Mouse (Mus musculus) regulatory T cell (primary cell): ENCODE results near the gene Cwc22.

Experiments used
- in situ Hi-C: fragments of 300-600 bp; cut with MboI, MseI; formaldehyde crosslinking; loops from one replicate; pipeline ENCODE4 v1.15.1; 2025; ENCODE audit warnings: high pct_unique_total_duplicates

The Cwc22 gene

DNA sequence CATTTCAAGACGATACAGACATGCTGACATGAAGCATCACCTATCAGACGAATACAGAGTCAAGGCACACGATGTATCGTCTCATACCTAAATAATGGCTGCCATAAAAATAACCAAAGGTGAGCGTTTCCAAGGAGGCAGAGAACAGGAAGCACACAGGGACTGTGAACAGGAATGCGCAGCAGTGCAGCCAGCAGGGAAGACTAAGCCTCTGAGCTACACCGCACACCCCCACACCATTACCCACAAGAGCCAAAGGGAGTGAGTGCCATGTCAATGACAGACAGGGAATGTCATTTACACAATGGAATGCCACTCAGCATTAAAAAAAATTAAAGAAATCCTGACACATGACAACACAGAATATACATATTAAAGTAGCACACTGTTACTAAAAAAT is 19.7 kb downstream of the Cwc22 start:
- in situ Hi-C loops, result loop anchor here (5.0 to 10.0 kb wide), 2 partner anchors 56 to 1232 kb away; no protein-coding TSS in a partner anchor

DNA sequence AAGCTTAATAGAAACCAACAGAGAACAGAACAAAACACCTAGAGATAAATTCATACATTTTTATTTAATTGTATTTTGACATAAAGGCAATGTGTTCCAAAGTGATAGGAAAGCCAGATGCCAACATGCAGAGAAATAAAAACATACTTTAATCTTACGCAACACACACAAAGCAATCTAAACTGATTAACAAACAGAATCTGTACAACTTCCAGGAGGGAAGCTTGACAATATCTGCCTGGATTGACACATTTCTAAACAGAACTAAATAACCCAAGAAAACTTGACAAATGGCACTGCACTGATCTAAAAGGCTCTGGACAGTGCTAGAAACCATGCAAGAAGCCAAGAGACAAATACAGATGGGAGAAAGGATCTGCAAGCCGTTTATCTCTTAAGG is 20.2 kb downstream of the Cwc22 start:
- in situ Hi-C loops, result loop anchor here (5.0 to 10.0 kb wide), 2 partner anchors 56 to 1231 kb away; no protein-coding TSS in a partner anchor

DNA sequence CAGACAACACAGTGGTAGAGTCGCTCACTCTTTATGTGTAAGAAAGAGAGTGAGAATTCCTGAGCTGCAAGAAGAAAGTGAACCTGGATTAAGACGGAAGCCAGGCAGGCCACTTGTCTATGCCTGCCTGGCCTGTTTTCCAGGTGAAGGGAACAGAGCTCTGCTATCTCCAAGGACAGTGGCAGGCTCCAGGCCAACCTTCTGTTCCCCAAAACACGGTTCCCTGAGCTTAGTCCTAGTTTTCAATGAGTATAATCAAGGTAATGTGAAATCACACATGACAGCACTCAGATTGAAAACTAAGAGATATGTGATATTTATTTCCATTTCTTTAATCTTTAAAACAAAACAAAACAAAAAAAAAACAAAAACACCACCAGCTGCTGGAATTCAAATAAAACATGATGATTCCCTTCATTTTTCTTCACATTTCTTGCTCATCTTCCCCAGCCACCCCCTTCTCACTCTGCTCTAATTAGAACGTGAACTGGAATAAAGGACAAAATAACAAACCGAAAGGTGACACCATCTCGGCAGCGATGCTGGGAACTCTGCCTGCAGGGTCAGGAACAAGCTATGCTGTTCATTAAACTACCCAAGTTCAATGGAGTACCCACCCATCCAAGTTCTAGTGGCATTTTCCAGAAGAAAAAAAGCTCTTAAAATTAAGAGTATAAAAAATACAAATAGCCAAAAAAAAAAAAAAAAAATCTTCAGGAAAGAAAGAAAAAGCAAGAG is 20.8 kb downstream of the Cwc22 start:
- in situ Hi-C loops, result loop anchor here (5.0 to 10.0 kb wide), 2 partner anchors 57 to 1231 kb away; no protein-coding TSS in a partner anchor

DNA sequence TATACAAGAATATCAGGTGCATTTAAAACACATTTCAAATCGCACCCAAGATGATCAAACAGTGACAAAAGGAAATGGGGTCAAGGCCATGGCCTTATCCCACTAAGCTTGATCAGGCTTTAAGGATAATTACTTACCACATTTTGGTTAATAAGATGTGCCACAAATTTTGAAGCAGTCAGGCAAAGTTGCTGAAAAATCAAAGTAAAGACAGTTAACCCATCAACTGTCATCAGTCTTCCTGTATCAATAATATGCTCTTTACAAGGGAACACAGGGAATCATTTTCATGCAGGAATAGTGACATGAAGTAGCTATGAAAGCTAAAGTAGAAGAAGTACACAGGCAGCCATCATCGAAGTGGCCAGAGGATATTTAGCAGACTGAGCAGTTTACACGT is 22.2 kb downstream of the Cwc22 start:
- in situ Hi-C loops, result loop anchor here (10.0 to 25.0 kb wide), 3 partner anchors 1229 to 1537 kb away; no protein-coding TSS in a partner anchor

DNA sequence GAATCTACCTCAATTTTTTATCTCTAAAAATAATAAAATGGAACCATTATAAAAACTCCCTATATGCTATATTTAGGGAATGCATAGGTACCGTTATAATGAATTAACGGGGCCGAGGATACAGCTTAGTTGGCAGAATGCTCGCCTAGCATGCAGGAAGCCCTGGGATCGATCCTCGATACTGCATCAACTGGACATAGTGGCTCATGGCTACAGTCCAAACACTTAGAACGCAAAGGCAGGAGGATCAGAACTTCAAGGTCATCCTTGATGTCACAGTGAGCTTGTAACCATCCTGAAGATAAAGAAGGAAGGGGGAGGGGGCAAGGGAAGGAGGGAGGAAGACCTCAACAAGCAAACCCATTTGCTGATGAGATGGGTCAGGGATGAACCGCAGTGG is 23.0 kb downstream of the Cwc22 start:
- in situ Hi-C loops, result loop anchor here (10.0 to 25.0 kb wide), 3 partner anchors 1228 to 1536 kb away; no protein-coding TSS in a partner anchor

GRCm38 (mm10) chr2:77921307-77921706 is 24.9 kb downstream of the Cwc22 start:
- in situ Hi-C loops, result loop anchor here (10.0 to 25.0 kb wide), 3 partner anchors 1227 to 1534 kb away; no protein-coding TSS in a partner anchor

DNA sequence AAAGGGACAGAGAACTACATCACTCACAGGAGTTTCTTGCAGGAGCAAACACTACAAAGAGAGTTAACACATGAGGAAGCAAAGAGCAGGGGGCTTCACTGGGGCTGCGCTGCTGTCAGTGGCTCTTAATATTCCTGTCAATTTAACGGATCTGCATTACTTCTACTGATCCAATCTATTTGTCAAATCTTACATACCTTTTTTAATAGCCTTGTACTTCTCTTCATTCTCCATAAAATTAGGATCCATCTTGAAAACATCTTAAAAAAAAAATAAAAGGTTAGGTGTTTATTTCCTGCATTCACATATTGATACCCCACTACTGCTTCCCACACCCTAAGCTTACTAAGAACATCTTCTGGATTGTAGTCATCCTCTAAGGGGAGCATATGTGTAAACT is 25.6 kb downstream of the Cwc22 start:
- in situ Hi-C loops, result loop anchor here (10.0 to 25.0 kb wide), 3 partner anchors 1226 to 1533 kb away; no protein-coding TSS in a partner anchor

GRCm38 (mm10) chr2:77918474-77918873 is 27.7 kb downstream of the Cwc22 start:
- in situ Hi-C loops, result loop anchor here (10.0 to 25.0 kb wide), 3 partner anchors 946 to 1531 kb away; partner anchors contain the start of gene Ube2e3

DNA sequence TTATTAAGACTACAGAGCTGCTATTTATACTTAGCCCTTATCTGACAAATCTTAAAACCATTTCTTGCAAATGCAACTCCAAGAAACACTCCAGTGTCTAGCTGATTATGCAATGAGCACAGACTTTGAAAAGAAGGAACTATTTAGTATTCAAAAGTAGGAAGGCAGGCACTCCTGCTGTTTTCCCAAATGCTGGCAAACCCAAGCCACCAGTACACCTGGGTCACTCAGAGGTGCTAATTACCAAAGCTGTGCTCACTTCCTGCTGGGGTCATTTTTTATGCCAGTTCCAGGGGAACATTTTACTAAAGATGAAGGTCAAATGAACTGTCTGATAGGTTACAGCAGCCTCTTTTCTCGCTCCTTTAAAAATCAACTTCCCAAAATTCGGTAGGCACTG is 28.2 kb downstream of the Cwc22 start:
- in situ Hi-C loops, result loop anchor here (10.0 to 25.0 kb wide), 3 partner anchors 947 to 1531 kb away; partner anchors contain the start of gene Ube2e3

- in situ Hi-C loops, result loop anchor here (10.0 to 25.0 kb wide), 3 partner anchors 947 to 1530 kb away; partner anchors contain the start of gene Ube2e3
These were observed 28.8 kb downstream of the Cwc22 start for GRCm38 (mm10) chr2:77917360-77917734.

- in situ Hi-C loops, result loop anchor here (10.0 to 25.0 kb wide), 3 partner anchors 948 to 1529 kb away; partner anchors contain the start of gene Ube2e3
These were observed 29.4 kb downstream of the Cwc22 start for GRCm38 (mm10) chr2:77916586-77917359.

- in situ Hi-C loops, result loop anchor here (10.0 to 25.0 kb wide), 3 partner anchors 950 to 1528 kb away; partner anchors contain the start of gene Ube2e3
These were observed 31.0 kb downstream of the Cwc22 start for GRCm38 (mm10) chr2:77915187-77915586.

DNA sequence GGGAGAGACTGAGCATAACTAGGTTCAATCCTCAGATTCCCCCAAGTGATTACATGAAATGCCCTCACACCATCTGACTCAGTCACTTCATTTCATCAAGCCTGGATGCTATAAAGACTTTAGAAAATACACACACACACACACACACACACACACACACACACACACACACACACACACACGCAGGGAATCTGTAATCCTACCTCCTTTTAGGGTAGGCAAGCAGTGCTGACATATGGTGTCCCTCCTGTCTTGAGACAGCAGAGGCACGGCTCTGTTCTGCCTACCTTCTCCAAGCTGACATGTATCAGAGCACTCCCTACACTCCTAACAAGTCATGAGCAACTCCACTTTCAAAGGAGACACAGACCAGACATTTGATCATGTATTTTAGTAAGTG is 32.5 kb downstream of the Cwc22 start:
- in situ Hi-C loops, result loop anchor here (10.0 to 25.0 kb wide), 3 partner anchors 951 to 1526 kb away; partner anchors contain the start of gene Ube2e3

DNA sequence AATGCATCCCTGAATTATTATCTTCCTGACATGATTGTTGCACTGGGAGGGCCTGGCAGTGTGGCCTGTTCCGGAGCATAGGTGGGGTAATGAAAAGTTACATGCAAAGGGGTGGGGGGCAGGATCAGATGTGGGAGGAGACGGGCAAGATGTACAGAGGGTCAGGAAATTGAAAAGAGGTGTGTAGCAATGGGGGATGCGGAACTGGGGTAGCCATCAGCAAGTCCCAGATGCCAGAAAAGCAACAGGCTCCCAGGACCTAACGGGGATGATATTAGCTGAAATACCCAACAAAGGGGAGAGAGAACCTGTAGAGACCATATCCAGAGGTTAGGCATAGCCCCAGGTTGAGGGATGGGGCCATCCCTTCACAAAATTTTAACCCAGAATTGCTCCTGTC is 34.0 kb downstream of the Cwc22 start:
- in situ Hi-C loops, result loop anchor here (10.0 to 25.0 kb wide), 3 partner anchors 953 to 1525 kb away; partner anchors contain the start of gene Ube2e3

GRCm38 (mm10) chr2:77911452-77911851 is 34.7 kb downstream of the Cwc22 start:
- in situ Hi-C loops, result loop anchor here (10.0 to 25.0 kb wide), 3 partner anchors 953 to 1524 kb away; partner anchors contain the start of gene Ube2e3

DNA sequence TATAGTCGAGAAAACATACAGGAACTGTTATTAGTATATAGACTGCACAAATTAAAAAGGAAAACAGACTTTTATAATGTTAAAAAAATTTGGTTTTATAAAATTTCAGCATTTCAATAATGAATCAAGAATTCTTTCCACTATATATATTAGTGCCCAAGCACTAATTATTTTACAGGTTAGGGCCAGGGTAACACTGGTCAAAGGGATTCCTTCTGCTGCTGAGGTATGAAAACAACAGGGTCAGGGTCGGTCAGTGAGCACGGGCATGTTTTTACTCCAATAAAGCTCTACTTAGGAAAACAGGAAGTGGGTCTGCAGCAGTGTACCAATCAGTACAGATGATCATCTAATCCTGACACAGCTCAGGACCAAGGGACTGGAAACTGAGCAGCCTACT is 36.0 kb downstream of the Cwc22 start:
- in situ Hi-C loops, result loop anchor here (10.0 to 25.0 kb wide), 3 partner anchors 955 to 1523 kb away; partner anchors contain the start of gene Ube2e3

DNA sequence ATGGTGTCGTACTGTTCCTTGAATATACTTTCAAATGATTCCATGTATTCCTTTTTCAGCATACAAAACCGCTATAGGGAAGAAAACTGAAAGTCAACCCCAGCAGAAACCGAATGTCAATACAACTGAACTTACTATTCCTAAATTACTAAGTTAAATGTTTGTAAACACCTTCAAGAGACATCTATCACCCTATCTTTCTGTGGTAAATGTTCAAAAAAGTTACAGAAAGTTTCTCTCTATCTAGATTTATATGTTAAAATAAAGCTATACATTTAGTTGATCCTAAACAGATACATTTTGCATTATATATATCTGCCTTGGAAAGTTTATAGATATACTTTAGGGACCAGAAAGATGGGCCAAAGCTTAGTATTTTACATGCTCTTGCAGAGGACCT is 39.0 kb downstream of the Cwc22 start:
- in situ Hi-C loops, result loop anchor here (25.0 kb wide), 2 partner anchors 1380 to 1520 kb away; no protein-coding TSS in a partner anchor

DNA sequence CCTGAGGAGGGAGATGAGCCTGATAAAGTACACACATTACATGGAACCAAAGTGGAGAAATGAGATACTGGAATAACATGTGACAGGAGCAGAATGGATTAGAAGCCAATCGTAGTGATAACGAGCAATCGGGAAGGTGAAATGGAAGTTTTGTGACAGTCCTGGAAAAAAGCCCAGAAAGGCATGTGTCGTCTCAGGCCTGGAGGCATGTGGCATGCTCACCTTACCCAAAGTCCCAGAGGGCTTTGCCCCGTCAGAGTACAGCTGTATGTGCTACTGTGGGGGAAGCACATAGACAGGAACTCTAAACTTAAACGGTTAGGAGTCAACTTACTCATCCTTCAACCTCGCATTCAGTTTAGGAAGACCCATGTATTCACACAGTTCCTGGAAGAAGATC is 41.2 kb downstream of the Cwc22 start:
- in situ Hi-C loops, result loop anchor here (25.0 kb wide), 2 partner anchors 1382 to 1518 kb away; no protein-coding TSS in a partner anchor

- in situ Hi-C loops, result loop anchor here (25.0 kb wide), 2 partner anchors 1383 to 1517 kb away; no protein-coding TSS in a partner anchor
These were observed 41.7 kb downstream of the Cwc22 start for GRCm38 (mm10) chr2:77904495-77904894.

DNA sequence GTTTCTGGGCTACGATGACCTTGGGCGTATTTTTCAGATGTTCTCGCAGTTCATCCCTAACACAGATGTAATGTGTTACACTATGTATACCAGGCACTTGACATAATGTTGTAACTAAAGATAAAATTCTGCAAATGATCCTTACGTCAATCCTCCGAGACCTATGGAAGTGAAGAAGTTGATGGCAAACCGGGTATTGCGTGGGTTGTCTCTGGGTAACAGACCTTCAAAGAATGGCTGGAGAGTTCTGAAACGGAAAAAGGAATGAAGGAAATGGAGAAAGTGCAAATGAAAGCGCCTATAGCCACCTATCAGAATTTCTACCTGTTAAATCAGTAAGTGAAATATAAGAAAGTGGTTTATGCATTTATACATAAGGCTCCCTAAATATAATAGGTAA is 42.2 kb downstream of the Cwc22 start:
- in situ Hi-C loops, result loop anchor here (25.0 kb wide), 2 partner anchors 1383 to 1517 kb away; no protein-coding TSS in a partner anchor

DNA sequence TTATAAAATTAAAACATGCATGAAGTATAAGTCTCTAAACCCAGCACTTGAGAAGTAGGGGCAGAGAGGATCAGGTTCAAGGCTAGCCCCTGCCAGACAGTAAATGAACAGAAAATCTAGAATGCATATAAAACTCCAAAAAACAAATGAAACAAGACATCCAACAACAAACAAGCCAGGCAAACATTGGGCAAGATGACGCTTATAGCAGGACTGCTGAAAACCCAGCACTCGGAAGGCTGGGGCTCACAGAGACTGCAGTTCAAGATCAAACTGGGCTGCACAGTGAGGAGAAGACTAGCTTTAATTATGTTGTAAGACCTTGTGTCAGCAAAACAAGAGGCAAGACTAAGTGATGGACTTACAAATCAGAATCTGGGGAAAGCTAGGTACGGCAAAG is 43.1 kb downstream of the Cwc22 start:
- in situ Hi-C loops, result loop anchor here (25.0 kb wide), 2 partner anchors 1384 to 1516 kb away; no protein-coding TSS in a partner anchor
